Mouse (Mus musculus): Measurements from ENCODE around the gene Ifnar1. TPM values are rescaled to one million over a fixed set of nuclear protein-coding genes. Genes with fewer than 3 reads are reported as not detected.

The Ifnar1 gene
- total RNA-seq, 1 experiment from 2014 or later: 46.4 TPM

- ATAC-seq (replicated peaks in 1 of 2; ENCODE audit: insufficient read depth in 1 of 2, low FRiP score in 2 of 2, low TSS enrichment in 1 of 2, low read depth in 1 of 2, poor library complexity in 2 of 2, severe bottlenecking in 2 of 2): no peak
These were observed 651 bp upstream of the Ifnar1 start for GRCm38 (mm10) chr16:91484387-91484786.

- ATAC-seq (replicated peaks in 1 of 2; ENCODE audit: insufficient read depth in 1 of 2, low FRiP score in 2 of 2, low TSS enrichment in 1 of 2, low read depth in 1 of 2, poor library complexity in 2 of 2, severe bottlenecking in 2 of 2): no peak
These were observed 803 bp downstream of the Ifnar1 start for GRCm38 (mm10) chr16:91485841-91486240.

GRCm38 (mm10) chr16:91488066-91488465 lies 3.0 kb downstream of the Ifnar1 start:
- ATAC-seq (replicated peaks in 1 of 2; ENCODE audit: insufficient read depth in 1 of 2, low FRiP score in 2 of 2, low TSS enrichment in 1 of 2, low read depth in 1 of 2, poor library complexity in 2 of 2, severe bottlenecking in 2 of 2): no peak

- no peak for ATAC-seq (replicated peaks in 1 of 2; ENCODE audit: insufficient read depth in 1 of 2, low FRiP score in 2 of 2, low TSS enrichment in 1 of 2, low read depth in 1 of 2, poor library complexity in 2 of 2, severe bottlenecking in 2 of 2)
These were observed 5.9 kb downstream of the Ifnar1 start for GRCm38 (mm10) chr16:91490897-91491296.

GRCm38 (mm10) chr16:91491473-91491872 lies 6.4 kb downstream of the Ifnar1 start:
- ATAC-seq (replicated peaks in 1 of 2; ENCODE audit: insufficient read depth in 1 of 2, low FRiP score in 2 of 2, low TSS enrichment in 1 of 2, low read depth in 1 of 2, poor library complexity in 2 of 2, severe bottlenecking in 2 of 2): no peak

GRCm38 (mm10) chr16:91495501-91495900 lies 10.5 kb downstream of the Ifnar1 start:
- ATAC-seq (replicated peaks in 1 of 2; ENCODE audit: insufficient read depth in 1 of 2, low FRiP score in 2 of 2, low TSS enrichment in 1 of 2, low read depth in 1 of 2, poor library complexity in 2 of 2, severe bottlenecking in 2 of 2): no peak

GRCm38 (mm10) chr16:91496206-91496605 lies 11.2 kb downstream of the Ifnar1 start:
- ATAC-seq (replicated peaks in 1 of 2; ENCODE audit: insufficient read depth in 1 of 2, low FRiP score in 2 of 2, low TSS enrichment in 1 of 2, low read depth in 1 of 2, poor library complexity in 2 of 2, severe bottlenecking in 2 of 2): no peak

- no peak for ATAC-seq (replicated peaks in 1 of 2; ENCODE audit: insufficient read depth in 1 of 2, low FRiP score in 2 of 2, low TSS enrichment in 1 of 2, low read depth in 1 of 2, poor library complexity in 2 of 2, severe bottlenecking in 2 of 2)
These were observed 11.7 kb downstream of the Ifnar1 start for GRCm38 (mm10) chr16:91496766-91497165.

GRCm38 (mm10) chr16:91498041-91498440 lies 13.0 kb downstream of the Ifnar1 start:
- no peak for ATAC-seq (replicated peaks in 1 of 2; ENCODE audit: insufficient read depth in 1 of 2, low FRiP score in 2 of 2, low TSS enrichment in 1 of 2, low read depth in 1 of 2, poor library complexity in 2 of 2, severe bottlenecking in 2 of 2)

GRCm38 (mm10) chr16:91504701-91505100 lies 19.7 kb downstream of the Ifnar1 start:
- ATAC-seq (replicated peaks in 1 of 2; ENCODE audit: insufficient read depth in 1 of 2, low FRiP score in 2 of 2, low TSS enrichment in 1 of 2, low read depth in 1 of 2, poor library complexity in 2 of 2, severe bottlenecking in 2 of 2): no peak

GRCm38 (mm10) chr16:91505116-91505601 lies 20.1 kb downstream of the Ifnar1 start:
- no peak for ATAC-seq (replicated peaks in 1 of 2; ENCODE audit: insufficient read depth in 1 of 2, low FRiP score in 2 of 2, low TSS enrichment in 1 of 2, low read depth in 1 of 2, poor library complexity in 2 of 2, severe bottlenecking in 2 of 2)

GRCm38 (mm10) chr16:91506396-91506795 lies 21.4 kb downstream of the Ifnar1 start:
- no peak for ATAC-seq (replicated peaks in 1 of 2; ENCODE audit: insufficient read depth in 1 of 2, low FRiP score in 2 of 2, low TSS enrichment in 1 of 2, low read depth in 1 of 2, poor library complexity in 2 of 2, severe bottlenecking in 2 of 2)

- peak; percentile 81 to 93 for ATAC-seq (replicated peaks in 1 of 2; ENCODE audit: insufficient read depth in 1 of 2, low FRiP score in 2 of 2, low TSS enrichment in 1 of 2, low read depth in 1 of 2, poor library complexity in 2 of 2, severe bottlenecking in 2 of 2)
These were observed 27.2 kb downstream of the Ifnar1 start for GRCm38 (mm10) chr16:91512161-91512787.

- ATAC-seq (replicated peaks in 1 of 2; ENCODE audit: insufficient read depth in 1 of 2, low FRiP score in 2 of 2, low TSS enrichment in 1 of 2, low read depth in 1 of 2, poor library complexity in 2 of 2, severe bottlenecking in 2 of 2): no peak
These were observed 28.1 kb downstream of the Ifnar1 start for GRCm38 (mm10) chr16:91513099-91513498.

GRCm38 (mm10) chr16:91517020-91517419 lies 32.0 kb downstream of the Ifnar1 start:
- no peak for ATAC-seq (replicated peaks in 1 of 2; ENCODE audit: insufficient read depth in 1 of 2, low FRiP score in 2 of 2, low TSS enrichment in 1 of 2, low read depth in 1 of 2, poor library complexity in 2 of 2, severe bottlenecking in 2 of 2)

GRCm38 (mm10) chr16:91522040-91522439 lies 37.0 kb downstream of the Ifnar1 start:
- peak; percentile 49 to 54; a peak in 3 of 4 replicates for ATAC-seq (replicated peaks in 1 of 2; ENCODE audit: insufficient read depth in 1 of 2, low FRiP score in 2 of 2, low TSS enrichment in 1 of 2, low read depth in 1 of 2, poor library complexity in 2 of 2, severe bottlenecking in 2 of 2)

GRCm38 (mm10) chr16:91522479-91523309 lies 37.7 kb downstream of the Ifnar1 start:
- ATAC-seq (replicated peaks in 1 of 2; ENCODE audit: insufficient read depth in 1 of 2, low FRiP score in 2 of 2, low TSS enrichment in 1 of 2, low read depth in 1 of 2, poor library complexity in 2 of 2, severe bottlenecking in 2 of 2): peak; percentile 80 to 88

GRCm38 (mm10) chr16:91524206-91524605 lies 39.2 kb downstream of the Ifnar1 start:
- ATAC-seq (replicated peaks in 1 of 2; ENCODE audit: insufficient read depth in 1 of 2, low FRiP score in 2 of 2, low TSS enrichment in 1 of 2, low read depth in 1 of 2, poor library complexity in 2 of 2, severe bottlenecking in 2 of 2): no peak
